Mouse (Mus musculus) spleen, postnatal 14 days (tissue): ENCODE data around the gene Defa36.
"Not testable (repeated sequence)": the region's sequence is repeated elsewhere in the genome, so short reads cannot be mapped to it uniquely, and the experiment has no call there.

Source experiments
- DNase-seq, 2 experiments: peaks; one replicate each; pipeline ENCODE4 v3.0.0; 2021 to 2022; ENCODE audit warnings: low spot score in 2 of 2

The Defa36 gene

GRCm38 (mm10) chr8:21427111-21427510, at the start of gene Defa36:
TSS of gene Defa36 (plus strand) at chr8:21427411.
- DNase-seq: not testable (repeated sequence)

- DNase-seq: not testable (repeated sequence)
Observed at GRCm38 (mm10) chr8:21378215-21378614, 49.0 kb upstream of the Defa36 start, which contains the start of gene Defa2. TSS of gene Defa2 (plus strand) at chr8:21378515.

GRCm38 (mm10) chr8:21391511-21391910, 35.7 kb upstream of the Defa36 start, which contains the start of gene Defa33:
TSS of gene Defa33 (plus strand) at chr8:21391811.
- not testable (repeated sequence) for DNase-seq

GRCm38 (mm10) chr8:21456460-21456859, 29.2 kb downstream of the Defa36 start, which contains the start of gene Gm7849:
TSS of gene Gm7849 (minus strand) at chr8:21456560.
- not testable (repeated sequence) for DNase-seq
